Mouse (Mus musculus): ENCODE measurements around the gene Tjap1. TPM values are rescaled to one million over a fixed set of nuclear protein-coding genes. Genes with fewer than 3 reads are reported as not detected.

The Tjap1 gene
- polyA plus RNA-seq (2015; fragmentation: Nextera tagmentation; extraction: Ambion mirVana): 28.4 and 28.6 TPM in 2 replicates

GRCm38 (mm10) chr17:46282483-46283123 is at the start of gene Tjap1:
Gene Tjap1, minus strand, starts transcription at chr17:46283026.
- peak within 1 kb of the TSS; percentile 82 for H3K4me2 ChIP-seq (ENCODE audit: low read length)
- peak; percentile 98 for ATAC-seq
- peaks cover 15% of the 10 kb centered on the region for H3K4me1 ChIP-seq (ENCODE audit: control insufficient read depth, insufficient read depth, low read length)
- H3K9ac ChIP-seq (ENCODE audit: low read depth, low read length): peak within 1 kb of the TSS; percentile 70
- H3K9me3 ChIP-seq (replicated peaks; ENCODE audit: control insufficient read depth, low read length, poor library complexity, severe bottlenecking): no peaks in the 10 kb centered on the region
- H3K27ac ChIP-seq (ENCODE audit: low read length): peak within 1 kb of the TSS; percentile 23
- no peaks in the 10 kb centered on the region for H3K27me3 ChIP-seq (ENCODE audit: control insufficient read depth, insufficient read depth, low read depth, low read length)
- H3K4me3 ChIP-seq (ENCODE audit: low read depth, low read length): peak within 1 kb of the TSS; percentile 44
- WGBS: under 1% methylated on average over 35 of the region's 37 CpGs
- no peaks in the 10 kb centered on the region for H3K36me3 ChIP-seq (ENCODE audit: control insufficient read depth, insufficient read depth, low read length)

GRCm38 (mm10) chr17:46328723-46329122 is 45.9 kb upstream of the Tjap1 start:
- Histone ChIP-seq H3K4me1 (ENCODE audit: control insufficient read depth, insufficient read depth, low read length) (peaks cover 6% of the 10 kb centered on the region), H3K27ac (ENCODE audit: low read length) (peak overlapping the region; percentile 90; the same call in 1 of the 2 replicates), H3K4me3 (ENCODE audit: low read depth, low read length) (peak overlapping the region; percentile 81; the same call in 1 of the 2 replicates), H3K9ac (ENCODE audit: low read depth, low read length) (no peak overlapping the region), H3K36me3 (ENCODE audit: control insufficient read depth, insufficient read depth, low read length) (peaks cover 5% of the 10 kb centered on the region; the same call in 1 of the 2 replicates), H3K9me3 (replicated peaks; ENCODE audit: control insufficient read depth, low read length, poor library complexity, severe bottlenecking) (no peaks in the 10 kb centered on the region), H3K27me3 (ENCODE audit: control insufficient read depth, insufficient read depth, low read depth, low read length) (no peaks in the 10 kb centered on the region), H3K4me2 (ENCODE audit: low read length) (peak overlapping the region; percentile 85)
- no peak for ATAC-seq
- 73% methylated on average over 6 of the region's 6 CpGs for WGBS

GRCm38 (mm10) chr17:46327906-46328534 is 45.2 kb upstream of the Tjap1 start, which contains the start of gene Abcc10:
Gene Abcc10, minus strand, starts transcription at chr17:46328352.
- WGBS: under 1% methylated on average over 40 of the region's 40 CpGs
- peaks cover 6% of the 10 kb centered on the region for H3K4me1 ChIP-seq (ENCODE audit: control insufficient read depth, insufficient read depth, low read length)

GRCm38 (mm10) chr17:46327413-46327905 is 44.6 kb upstream of the Tjap1 start:
- peak overlapping the region; percentile 88 for H3K9ac ChIP-seq (ENCODE audit: low read depth, low read length)
- peaks cover 12% of the 10 kb centered on the region for H3K36me3 ChIP-seq (ENCODE audit: control insufficient read depth, insufficient read depth, low read length)
- peak overlapping the region; percentile 90 for H3K27ac ChIP-seq (ENCODE audit: low read length)
- H3K4me2 ChIP-seq (ENCODE audit: low read length): peak overlapping the region; percentile 85
- ATAC-seq: no peak
- peak overlapping the region; percentile 81 for H3K4me3 ChIP-seq (ENCODE audit: low read depth, low read length)
- no peaks in the 10 kb centered on the region for H3K27me3 ChIP-seq (ENCODE audit: control insufficient read depth, insufficient read depth, low read depth, low read length)
- peaks cover 6% of the 10 kb centered on the region for H3K4me1 ChIP-seq (ENCODE audit: control insufficient read depth, insufficient read depth, low read length)
- 2% methylated on average over 27 of the region's 27 CpGs for WGBS
- H3K9me3 ChIP-seq (replicated peaks; ENCODE audit: control insufficient read depth, low read length, poor library complexity, severe bottlenecking): no peaks in the 10 kb centered on the region

More at GRCm38 (mm10) chr17:46327906-46328534, 45.2 kb upstream of the Tjap1 start, which contains the start of gene Abcc10:
- Histone ChIP-seq H3K27ac (ENCODE audit: low read length) (peak within 1 kb of the TSS; percentile 90), H3K9me3 (replicated peaks; ENCODE audit: control insufficient read depth, low read length, poor library complexity, severe bottlenecking) (no peaks in the 10 kb centered on the region), H3K4me2 (ENCODE audit: low read length) (peak within 1 kb of the TSS; percentile 85), H3K27me3 (ENCODE audit: control insufficient read depth, insufficient read depth, low read depth, low read length) (no peaks in the 10 kb centered on the region), H3K4me3 (ENCODE audit: low read depth, low read length) (peak within 1 kb of the TSS; percentile 81), H3K9ac (ENCODE audit: low read depth, low read length) (peak within 1 kb of the TSS; percentile 88), H3K36me3 (ENCODE audit: control insufficient read depth, insufficient read depth, low read length) (peaks cover 12% of the 10 kb centered on the region)
- peak; percentile 98 for ATAC-seq

- Histone ChIP-seq H3K36me3 (ENCODE audit: control insufficient read depth, insufficient read depth, low read length) (peaks cover 22% of the 10 kb centered on the region), H3K27ac (ENCODE audit: low read length) (no peak overlapping the region), H3K4me1 (ENCODE audit: control insufficient read depth, insufficient read depth, low read length) (peaks cover 5% of the 10 kb centered on the region), H3K4me3 (ENCODE audit: low read depth, low read length) (no peak overlapping the region), H3K4me2 (ENCODE audit: low read length) (no peak overlapping the region), H3K9me3 (replicated peaks; ENCODE audit: control insufficient read depth, low read length, poor library complexity, severe bottlenecking) (no peaks in the 10 kb centered on the region), H3K27me3 (ENCODE audit: control insufficient read depth, insufficient read depth, low read depth, low read length) (no peaks in the 10 kb centered on the region), H3K9ac (ENCODE audit: low read depth, low read length) (no peak overlapping the region)
- WGBS: 89% methylated on average over 14 of the region's 14 CpGs
- no peak for ATAC-seq
Measured at GRCm38 (mm10) chr17:46322046-46322823, 39.4 kb upstream of the Tjap1 start.

GRCm38 (mm10) chr17:46320492-46320891 is 37.7 kb upstream of the Tjap1 start:
- Histone ChIP-seq H3K9ac (ENCODE audit: low read depth, low read length) (no peak overlapping the region), H3K4me2 (ENCODE audit: low read length) (no peak overlapping the region), H3K4me1 (ENCODE audit: control insufficient read depth, insufficient read depth, low read length) (no peaks in the 10 kb centered on the region), H3K27ac (ENCODE audit: low read length) (no peak overlapping the region), H3K4me3 (ENCODE audit: low read depth, low read length) (no peak overlapping the region), H3K9me3 (replicated peaks; ENCODE audit: control insufficient read depth, low read length, poor library complexity, severe bottlenecking) (no peaks in the 10 kb centered on the region), H3K36me3 (ENCODE audit: control insufficient read depth, insufficient read depth, low read length) (peaks cover 22% of the 10 kb centered on the region), H3K27me3 (ENCODE audit: control insufficient read depth, insufficient read depth, low read depth, low read length) (no peaks in the 10 kb centered on the region)
- ATAC-seq: no peak
- WGBS: 90% methylated on average over 6 of the region's 6 CpGs

GRCm38 (mm10) chr17:46315813-46316212 is 33.0 kb upstream of the Tjap1 start:
- no peak for ATAC-seq
- Histone ChIP-seq H3K9ac (ENCODE audit: low read depth, low read length) (no peak overlapping the region), H3K4me1 (ENCODE audit: control insufficient read depth, insufficient read depth, low read length) (no peaks in the 10 kb centered on the region), H3K9me3 (replicated peaks; ENCODE audit: control insufficient read depth, low read length, poor library complexity, severe bottlenecking) (no peaks in the 10 kb centered on the region), H3K27me3 (ENCODE audit: control insufficient read depth, insufficient read depth, low read depth, low read length) (no peaks in the 10 kb centered on the region), H3K4me3 (ENCODE audit: low read depth, low read length) (no peak overlapping the region), H3K36me3 (ENCODE audit: control insufficient read depth, insufficient read depth, low read length) (no peaks in the 10 kb centered on the region; the same call in 1 of the 2 replicates), H3K27ac (ENCODE audit: low read length) (no peak overlapping the region), H3K4me2 (ENCODE audit: low read length) (no peak overlapping the region)
- 87% methylated on average over 10 of the region's 10 CpGs for WGBS

GRCm38 (mm10) chr17:46313135-46313715 is 30.4 kb upstream of the Tjap1 start:
- ATAC-seq: no peak
- H3K9ac ChIP-seq (ENCODE audit: low read depth, low read length): no peak overlapping the region
- no peak overlapping the region for H3K4me3 ChIP-seq (ENCODE audit: low read depth, low read length)
- no peaks in the 10 kb centered on the region for H3K27me3 ChIP-seq (ENCODE audit: control insufficient read depth, insufficient read depth, low read depth, low read length)
- WGBS: 86% methylated on average over 9 of the region's 9 CpGs
- H3K36me3 ChIP-seq (ENCODE audit: control insufficient read depth, insufficient read depth, low read length): peaks cover 4% of the 10 kb centered on the region; the same call in 1 of the 2 replicates
- H3K4me1 ChIP-seq (ENCODE audit: control insufficient read depth, insufficient read depth, low read length): no peaks in the 10 kb centered on the region
- H3K27ac ChIP-seq (ENCODE audit: low read length): no peak overlapping the region
- H3K9me3 ChIP-seq (replicated peaks; ENCODE audit: control insufficient read depth, low read length, poor library complexity, severe bottlenecking): no peaks in the 10 kb centered on the region
- no peak overlapping the region for H3K4me2 ChIP-seq (ENCODE audit: low read length)

Data from midbrain, embryonic 16.5 days (tissue).